In genomic region chr10:81341333-81341949, GRCm38 (mm10) we compare ENCODE assay signal across 11 mouse cellular contexts. TPM values are rescaled to one million over a fixed set of nuclear protein-coding genes. Genes with fewer than 3 reads are reported as not detected.
DNase-seq lines count a peak whose midpoint lies in the region; ATAC-seq and TF ChIP-seq lines count a peak whose summit lies in the region.
"Had no signal": no experiment of that assay in that cellular context is flagged by ENCODE, and none has a peak within 500 bp of the region (broad histone marks: within the 10 kb centered on the region; RNA-seq: fewer than 3 reads in every experiment).

No protein-coding gene starts in this region.

- peak; percentile 73 for DNase-seq in forebrain, embryonic 10.5 days (ENCODE audit: extremely low spot score, low spot score)
- peak; percentile 79 for DNase-seq in neural tube, embryonic 10.5 days (ENCODE audit: extremely low spot score, low spot score)
- DNase-seq in brain, embryonic 14.5 days (ENCODE audit: low read depth) = no peak
- DNase-seq in heart, postnatal 0 days (ENCODE audit: low spot score) = no peak
- DNase-seq in lung, embryonic 14.5 days = peak; percentile 83
- peak; percentile 92 for DNase-seq in testis, postnatal 10 days (ENCODE audit: low spot score)

- H3K4me1 ChIP-seq in forebrain, embryonic 10.5 days = peaks cover 32% of the 10 kb centered on the region
- peaks cover 10% of the 10 kb centered on the region for H3K4me1 ChIP-seq in forebrain, embryonic 15.5 days
- peaks cover 11% of the 10 kb centered on the region for H3K4me1 ChIP-seq in neural tube, embryonic 15.5 days
- no peaks in the 10 kb centered on the region for H3K4me1 ChIP-seq in heart, postnatal 0 days (ENCODE audit: control insufficient read depth, insufficient read depth)
- H3K4me1 ChIP-seq in lung, embryonic 14.5 days (ENCODE audit: insufficient read depth) = no peaks in the 10 kb centered on the region

- H3K9me3 ChIP-seq in forebrain, embryonic 10.5 days = no peaks in the 10 kb centered on the region
- no peaks in the 10 kb centered on the region for H3K9me3 ChIP-seq in forebrain, embryonic 15.5 days
- H3K9me3 ChIP-seq in neural tube, embryonic 15.5 days (replicated peaks) = no peaks in the 10 kb centered on the region
- H3K9me3 ChIP-seq in heart, postnatal 0 days (replicated peaks; ENCODE audit: control insufficient read depth, low read length) = no peaks in the 10 kb centered on the region
- no peaks in the 10 kb centered on the region for H3K9me3 ChIP-seq in lung, embryonic 14.5 days (ENCODE audit: low read depth, low read length)
- H3K9me3 ChIP-seq: heart, embryonic 13.5 days had no signal

- TF ChIP-seq CTCF in brain, embryonic 14.5 days (IDR thresholded peaks at IDR 0.05; ENCODE audit: borderline replicate concordance, extremely low read depth, insufficient read depth, insufficient read length) = peak; percentile 77
- TF ChIP-seq CTCF in heart, postnatal 0 days (IDR thresholded peaks at IDR 0.05; ENCODE audit: low read depth) = peak; percentile 70
- peak; percentile 88 for TF ChIP-seq CTCF in lung, embryonic 14.5 days (IDR thresholded peaks at IDR 0.05; ENCODE audit: low read depth)

- no peak overlapping the region for H3K4me2 ChIP-seq in forebrain, embryonic 15.5 days (replicated peaks)
- H3K4me2 ChIP-seq in neural tube, embryonic 15.5 days = no peak overlapping the region
- no peak overlapping the region for H3K4me2 ChIP-seq in heart, postnatal 0 days (ENCODE audit: low read depth, low read length)
- H3K4me2 ChIP-seq in lung, embryonic 14.5 days = no peak overlapping the region
- H3K4me2 ChIP-seq: heart, embryonic 13.5 days had no signal

- H3K9ac ChIP-seq in forebrain, embryonic 15.5 days (replicated peaks) = no peak overlapping the region
- H3K9ac ChIP-seq in neural tube, embryonic 15.5 days (replicated peaks) = no peak overlapping the region
- no peak overlapping the region for H3K9ac ChIP-seq in heart, postnatal 0 days (replicated peaks; ENCODE audit: low read depth, low read length)
- no peak overlapping the region for H3K9ac ChIP-seq in lung, embryonic 14.5 days
- H3K9ac ChIP-seq: heart, embryonic 13.5 days had no signal

- H3K27ac ChIP-seq in forebrain, embryonic 10.5 days = no peak overlapping the region
- H3K27ac ChIP-seq in forebrain, embryonic 15.5 days (replicated peaks) = no peak overlapping the region
- no peak overlapping the region for H3K27ac ChIP-seq in neural tube, embryonic 15.5 days (replicated peaks)
- H3K27ac ChIP-seq in heart, postnatal 0 days (ENCODE audit: low read depth) = no peak overlapping the region
- H3K27ac ChIP-seq in lung, embryonic 14.5 days (ENCODE audit: low read depth) = no peak overlapping the region
- H3K27ac ChIP-seq: heart, embryonic 13.5 days had no signal

- H3K27me3 ChIP-seq in forebrain, embryonic 10.5 days (ENCODE audit: poor library complexity, severe bottlenecking) = peaks cover 91% of the 10 kb centered on the region
- peaks cover 56% of the 10 kb centered on the region for H3K27me3 ChIP-seq in forebrain, embryonic 15.5 days
- H3K27me3 ChIP-seq in neural tube, embryonic 15.5 days (replicated peaks) = peaks cover 73% of the 10 kb centered on the region
- H3K27me3 ChIP-seq in heart, postnatal 0 days (ENCODE audit: control insufficient read depth, insufficient read depth, low read length) = peaks cover 19% of the 10 kb centered on the region
- H3K27me3 ChIP-seq in lung, embryonic 14.5 days (ENCODE audit: insufficient read depth, low read length) = peaks cover 33% of the 10 kb centered on the region
- H3K27me3 ChIP-seq: Patski had no signal

- WGBS in forebrain, embryonic 10.5 days = 38% methylated on average over 16 of the region's 16 CpGs
- WGBS in forebrain, embryonic 15.5 days = 33% methylated on average over 16 of the region's 16 CpGs
- 35% methylated on average over 16 of the region's 16 CpGs for WGBS in neural tube, embryonic 15.5 days
- 40% methylated on average over 16 of the region's 16 CpGs for WGBS in heart, postnatal 0 days
- WGBS in lung, embryonic 14.5 days = 34% methylated on average over 16 of the region's 16 CpGs

- TF ChIP-seq EP300 in heart, postnatal 0 days (IDR thresholded peaks at IDR 0.05; ENCODE audit: low read depth) = no peak

- no peak for TF ChIP-seq POLR2A in brain, embryonic 14.5 days (IDR thresholded peaks at IDR 0.05; ENCODE audit: borderline replicate concordance, extremely low read depth, insufficient read depth, insufficient read length, poor library complexity, severe bottlenecking)

- H3K4me3 ChIP-seq in forebrain, embryonic 10.5 days = 0 out of 2 replicates have a peak overlapping the region, but pooled peaks have one; percentile 2
- H3K4me3 ChIP-seq in forebrain, embryonic 15.5 days = no peak overlapping the region
- H3K4me3 ChIP-seq in neural tube, embryonic 15.5 days (replicated peaks) = no peak overlapping the region
- H3K4me3 ChIP-seq in heart, postnatal 0 days (ENCODE audit: low read depth, low read length) = no peak overlapping the region
- H3K4me3 ChIP-seq in lung, embryonic 14.5 days (ENCODE audit: low read depth, low read length) = no peak overlapping the region
- H3K4me3 ChIP-seq: heart, embryonic 13.5 days; myocyte had no signal

- no peak for ATAC-seq in forebrain, embryonic 15.5 days (replicated peaks)
- no peak for ATAC-seq in neural tube, embryonic 15.5 days (ENCODE audit: low FRiP score)
- ATAC-seq in heart, postnatal 0 days (ENCODE audit: insufficient read depth, low read depth) = no peak
- no peak; the same call in 1 of the 2 replicates for ATAC-seq in lung, embryonic 14.5 days (ENCODE audit: insufficient read depth)
- ATAC-seq: Patski had no signal

- peaks cover 15% of the 10 kb centered on the region for H3K36me3 ChIP-seq in forebrain, embryonic 10.5 days (replicated peaks)
- H3K36me3 ChIP-seq in forebrain, embryonic 15.5 days = no peaks in the 10 kb centered on the region
- no peaks in the 10 kb centered on the region for H3K36me3 ChIP-seq in neural tube, embryonic 15.5 days
- peaks cover 6% of the 10 kb centered on the region for H3K36me3 ChIP-seq in heart, postnatal 0 days (replicated peaks; ENCODE audit: control insufficient read depth, insufficient read depth, low read length)
- peaks cover 10% of the 10 kb centered on the region; the same call in 1 of the 2 replicates for H3K36me3 ChIP-seq in lung, embryonic 14.5 days (ENCODE audit: insufficient read depth)

RNA-seq across cellular contexts. Expression of gene Gipc3, which starts 1.6 kb away (rescaled TPM):
- polyA plus RNA-seq in forebrain, embryonic 10.5 days (2016; fragmentation: Nextera tagmentation; extraction: Ambion mirVana) = not detected in 2 replicates
- not detected in 2 replicates for polyA plus RNA-seq in forebrain, embryonic 15.5 days (2015; fragmentation: Nextera tagmentation; extraction: Ambion mirVana)
- polyA plus RNA-seq in neural tube, embryonic 15.5 days (2015; fragmentation: Nextera tagmentation; extraction: Ambion mirVana) = not detected in 2 replicates
- 0.05 and 0.16 TPM in 2 replicates for polyA plus RNA-seq in brain, embryonic 14.5 days (2012; rRNA removed)
- 0.08 and 0.12 TPM in 2 replicates for total RNA-seq in heart, postnatal 0 days (2014; rRNA removed; ENCODE audit: low replicate concordance)
- polyA plus RNA-seq in heart, postnatal 0 days (2015; fragmentation: Nextera tagmentation; extraction: Ambion mirVana) = 0.16 and 0.21 TPM in 2 replicates
- 0.05 and 0.08 TPM in 2 replicates for polyA plus RNA-seq in lung, embryonic 14.5 days (2014; fragmentation: Nextera tagmentation; extraction: Ambion mirVana)
- polyA plus RNA-seq: heart, embryonic 13.5 days had no signal

RNA-seq across cellular contexts. Expression of gene Hmg20b, which starts 8.8 kb away (rescaled TPM):
- polyA plus RNA-seq in forebrain, embryonic 10.5 days (2016; fragmentation: Nextera tagmentation; extraction: Ambion mirVana) = 101 and 108 TPM in 2 replicates
- polyA plus RNA-seq in forebrain, embryonic 15.5 days (2015; fragmentation: Nextera tagmentation; extraction: Ambion mirVana) = 41.4 and 43.3 TPM in 2 replicates
- 31.0 and 48.9 TPM in 2 replicates for polyA plus RNA-seq in neural tube, embryonic 15.5 days (2015; fragmentation: Nextera tagmentation; extraction: Ambion mirVana)
- 49.5 and 63.8 TPM in 2 replicates for polyA plus RNA-seq in brain, embryonic 14.5 days (2012; rRNA removed)
- total RNA-seq in heart, postnatal 0 days (2014; rRNA removed; ENCODE audit: low replicate concordance) = 63.9 and 80.7 TPM in 2 replicates
- polyA plus RNA-seq in heart, postnatal 0 days (2015; fragmentation: Nextera tagmentation; extraction: Ambion mirVana) = 92.3 and 94.5 TPM in 2 replicates
- 98.7 and 105 TPM in 2 replicates for polyA plus RNA-seq in lung, embryonic 14.5 days (2014; fragmentation: Nextera tagmentation; extraction: Ambion mirVana)

RNA-seq across cellular contexts. Expression of gene Tbxa2r, which starts 12.9 kb away (rescaled TPM):
- 2.4 and 3.0 TPM in 2 replicates for polyA plus RNA-seq in forebrain, embryonic 10.5 days (2016; fragmentation: Nextera tagmentation; extraction: Ambion mirVana)
- polyA plus RNA-seq in forebrain, embryonic 15.5 days (2015; fragmentation: Nextera tagmentation; extraction: Ambion mirVana) = 3.1 and 4.3 TPM in 2 replicates
- 5.5 and 11.4 TPM in 2 replicates for polyA plus RNA-seq in neural tube, embryonic 15.5 days (2015; fragmentation: Nextera tagmentation; extraction: Ambion mirVana)
- 5.0 and 5.3 TPM in 2 replicates for polyA plus RNA-seq in brain, embryonic 14.5 days (2012; rRNA removed)
- 4.7 and 10.5 TPM in 2 replicates for total RNA-seq in heart, postnatal 0 days (2014; rRNA removed; ENCODE audit: low replicate concordance)
- 6.3 and 7.0 TPM in 2 replicates for polyA plus RNA-seq in heart, postnatal 0 days (2015; fragmentation: Nextera tagmentation; extraction: Ambion mirVana)
- 13.6 and 15.0 TPM in 2 replicates for polyA plus RNA-seq in lung, embryonic 14.5 days (2014; fragmentation: Nextera tagmentation; extraction: Ambion mirVana)
- polyA plus RNA-seq: Patski had no signal

RNA-seq across cellular contexts. Expression of gene Mfsd12, which starts 15.8 kb away (rescaled TPM):
- polyA plus RNA-seq in forebrain, embryonic 10.5 days (2016; fragmentation: Nextera tagmentation; extraction: Ambion mirVana) = 6.7 and 7.5 TPM in 2 replicates
- 11.2 and 11.9 TPM in 2 replicates for polyA plus RNA-seq in forebrain, embryonic 15.5 days (2015; fragmentation: Nextera tagmentation; extraction: Ambion mirVana)
- polyA plus RNA-seq in neural tube, embryonic 15.5 days (2015; fragmentation: Nextera tagmentation; extraction: Ambion mirVana) = 22.9 and 29.4 TPM in 2 replicates
- polyA plus RNA-seq in brain, embryonic 14.5 days (2012; rRNA removed) = 13.1 and 15.6 TPM in 2 replicates
- total RNA-seq in heart, postnatal 0 days (2014; rRNA removed; ENCODE audit: low replicate concordance) = 20.2 and 30.5 TPM in 2 replicates
- polyA plus RNA-seq in heart, postnatal 0 days (2015; fragmentation: Nextera tagmentation; extraction: Ambion mirVana) = 10.3 and 11.4 TPM in 2 replicates
- polyA plus RNA-seq in lung, embryonic 14.5 days (2014; fragmentation: Nextera tagmentation; extraction: Ambion mirVana) = 7.7 and 8.5 TPM in 2 replicates

RNA-seq across cellular contexts. Expression of gene Cactin, which starts 20.5 kb away (rescaled TPM):
- 56.0 and 56.7 TPM in 2 replicates for polyA plus RNA-seq in forebrain, embryonic 10.5 days (2016; fragmentation: Nextera tagmentation; extraction: Ambion mirVana)
- polyA plus RNA-seq in forebrain, embryonic 15.5 days (2015; fragmentation: Nextera tagmentation; extraction: Ambion mirVana) = 40.7 and 42.4 TPM in 2 replicates
- 27.8 and 34.0 TPM in 2 replicates for polyA plus RNA-seq in neural tube, embryonic 15.5 days (2015; fragmentation: Nextera tagmentation; extraction: Ambion mirVana)
- polyA plus RNA-seq in brain, embryonic 14.5 days (2012; rRNA removed) = 41.4 and 44.3 TPM in 2 replicates
- total RNA-seq in heart, postnatal 0 days (2014; rRNA removed; ENCODE audit: low replicate concordance) = 14.3 and 14.9 TPM in 2 replicates
- polyA plus RNA-seq in heart, postnatal 0 days (2015; fragmentation: Nextera tagmentation; extraction: Ambion mirVana) = 12.8 and 13.7 TPM in 2 replicates
- polyA plus RNA-seq in lung, embryonic 14.5 days (2014; fragmentation: Nextera tagmentation; extraction: Ambion mirVana) = 34.3 and 42.9 TPM in 2 replicates

Comparison
In these comparisons a context has a peak if more than half of its experiments do, and no peak if none do; other contexts are left out.
1. DNase-seq: peak in forebrain, embryonic 10.5 days (single experiment), neural tube, embryonic 10.5 days (single experiment), lung, embryonic 14.5 days (single experiment) and testis, postnatal 10 days (single experiment); none in brain, embryonic 14.5 days (single experiment) and heart, postnatal 0 days (single experiment).
2. Peak in every context shown above with its lines, with median percentiles within 50 percentile points of each other: CTCF ChIP-seq.